Mouse (Mus musculus) lung, embryonic 16.5 days (tissue): ENCODE results near the gene Otoa. TPM values are rescaled to one million over a fixed set of nuclear protein-coding genes. Genes with fewer than 3 reads are reported as not detected.

Experiments
- ATAC-seq: fragments of 200-750 bp; cut with Nextera tagmentation; 2 replicates; pipeline ENCODE4 v1.8.0; 2017; ENCODE audit warnings: low read depth, mild to moderate bottlenecking, moderate library complexity
- H3K27ac ChIP-seq: fragments of 300-500 bp; sonication (generic); 2 replicates; pipeline ENCODE4 v1.5.1; 2014; ENCODE audit warnings: mild to moderate bottlenecking, control low read depth, low read length
- H3K27me3 ChIP-seq: fragments of 300-500 bp; sonication (generic); 2 replicates; pipeline ENCODE4 v1.6.1; 2014; ENCODE audit warnings: low read depth, low read length, mixed read lengths; ENCODE audit not compliant: control insufficient read depth, insufficient read depth
- H3K36me3 ChIP-seq: fragments of 300-500 bp; sonication (generic); 2 replicates; pipeline ENCODE4 v1.6.1; 2014; ENCODE audit warnings: low read length; ENCODE audit not compliant: control insufficient read depth, insufficient read depth
- H3K4me1 ChIP-seq: fragments of 300-500 bp; sonication (generic); replicated peaks from 2 replicates; pipeline ENCODE4 v1.6.1; 2014; ENCODE audit warnings: low read length, mixed read lengths; ENCODE audit not compliant: control insufficient read depth, insufficient read depth
- H3K4me2 ChIP-seq: fragments of 300-500 bp; sonication (generic); 2 replicates; pipeline ENCODE4 v1.6.1; 2014; ENCODE audit warnings: low read depth, low read length, control low read depth
- H3K4me3 ChIP-seq: fragments of 300-500 bp; sonication (generic); 2 replicates; pipeline ENCODE4 v1.5.1; 2014; ENCODE audit warnings: mild to moderate bottlenecking, low read length, control low read depth
- H3K9ac ChIP-seq: fragments of 300-500 bp; sonication (generic); 2 replicates; pipeline ENCODE4 v1.6.1; 2014; ENCODE audit warnings: low read length, control low read depth
- H3K9me3 ChIP-seq: fragments of 300-500 bp; sonication (generic); 2 replicates; pipeline ENCODE4 v1.6.1; 2016; ENCODE audit warnings: low read length; ENCODE audit not compliant: control insufficient read depth
- WGBS: fragments of 180-500 bp; shearing (Covaris S2); extraction: QIAGEN DNeasy Blood & Tissue Kit; methylation state at CpG from one replicate; pipeline ENCODE4 v1.1.7; 2014; 5-methylcytosine and 5-hydroxymethylcytosine counted together
- polyA plus RNA-seq: library from polyadenylated mRNA; unstranded; fragments of >200 nt; fragmentation: Nextera tagmentation; extraction: Ambion mirVana; gene quantifications from 2 replicates; pipeline ENCODE4 v1.2.1, GENCODE M21; 2015

The Otoa gene
- polyA plus RNA-seq, 1 experiment from 2014 or later = 0.05 TPM

GRCm38 (mm10) chr7:121152186-121152585 is 70.7 kb downstream of the Otoa start:
- H3K27me3 ChIP-seq = no peaks in the 10 kb centered on the region
- H3K4me1 ChIP-seq = no peaks in the 10 kb centered on the region
- no peak overlapping the region for H3K27ac ChIP-seq
- no peaks in the 10 kb centered on the region for H3K9me3 ChIP-seq
- no peak overlapping the region for H3K4me3 ChIP-seq
- WGBS = 96% methylated on average over 2 of the region's 2 CpGs
- no peak overlapping the region for H3K4me2 ChIP-seq
- no peaks in the 10 kb centered on the region for H3K36me3 ChIP-seq
- H3K9ac ChIP-seq = no peak overlapping the region
- ATAC-seq = no peak

DNA sequence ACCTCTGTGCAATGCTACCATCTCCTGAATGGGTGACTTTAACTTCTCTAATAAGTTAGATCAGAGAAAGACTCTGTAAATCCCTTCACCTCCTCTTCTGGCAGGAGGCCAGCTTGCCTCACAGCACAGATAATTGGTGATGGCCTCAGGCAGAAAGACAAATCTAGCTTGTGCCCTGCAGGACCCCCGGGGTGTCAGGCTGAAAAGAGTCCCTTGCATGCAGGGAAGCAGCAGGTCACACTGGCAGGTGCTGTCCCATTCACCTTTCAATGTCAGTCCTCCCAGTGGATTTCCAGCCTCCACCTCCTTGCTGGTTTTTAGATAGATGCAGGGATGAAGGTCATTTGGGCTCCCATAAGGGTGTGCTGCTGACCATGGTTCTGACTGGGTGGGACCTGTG is 84.2 kb downstream of the Otoa start:
- ATAC-seq = no peak
- H3K9ac ChIP-seq = no peak overlapping the region
- no peaks in the 10 kb centered on the region for H3K9me3 ChIP-seq
- H3K4me1 ChIP-seq = no peaks in the 10 kb centered on the region
- no peaks in the 10 kb centered on the region for H3K27me3 ChIP-seq
- no peaks in the 10 kb centered on the region for H3K36me3 ChIP-seq
- H3K4me3 ChIP-seq = no peak overlapping the region
- no peak overlapping the region for H3K27ac ChIP-seq
- WGBS = 53% methylated on average over 1 of the region's 1 CpGs
- no peak overlapping the region for H3K4me2 ChIP-seq

- no peaks in the 10 kb centered on the region for H3K36me3 ChIP-seq
These were observed 90.4 kb downstream of the Otoa start for GRCm38 (mm10) chr7:121171888-121172287.

DNA sequence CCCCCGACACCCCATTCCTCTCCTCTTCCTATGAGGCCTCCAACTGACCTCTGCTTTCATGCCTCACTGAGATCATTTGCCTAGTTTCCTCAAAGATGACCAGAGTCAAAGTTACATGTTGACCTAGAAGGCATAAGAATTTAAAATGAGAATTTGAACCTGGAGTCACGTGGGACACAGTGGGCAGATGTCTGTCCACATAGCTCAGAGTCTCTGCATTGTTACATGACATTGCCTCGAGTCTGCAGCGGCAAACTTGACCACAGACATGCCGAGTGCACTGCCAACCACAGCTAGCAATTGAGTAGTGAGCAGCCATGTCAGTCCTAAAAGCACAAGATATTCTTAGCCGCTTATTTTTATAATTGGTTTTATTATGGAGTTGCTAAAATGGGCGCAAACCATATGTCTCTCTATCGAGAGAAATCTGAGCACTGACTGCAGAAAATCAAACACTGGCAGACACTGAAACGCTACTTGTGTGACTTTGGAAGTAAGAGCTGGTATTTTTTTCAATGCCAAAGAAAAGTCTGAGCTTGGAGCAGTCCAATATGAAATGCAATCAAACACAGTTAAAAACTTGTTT is 105.8 kb downstream of the Otoa start:
- Histone ChIP-seq H3K9ac (no peak overlapping the region), H3K36me3 (no peaks in the 10 kb centered on the region), H3K27me3 (no peaks in the 10 kb centered on the region), H3K4me2 (no peak overlapping the region), H3K27ac (no peak overlapping the region), H3K4me3 (no peak overlapping the region), H3K4me1 (no peaks in the 10 kb centered on the region), H3K9me3 (no peaks in the 10 kb centered on the region)
- 81% methylated on average over 9 of the region's 9 CpGs for WGBS
- no peak for ATAC-seq

More at GRCm38 (mm10) chr7:121171888-121172287, 90.4 kb downstream of the Otoa start:
- Histone ChIP-seq H3K4me1 (no peaks in the 10 kb centered on the region), H3K9me3 (no peaks in the 10 kb centered on the region), H3K4me2 (no peak overlapping the region), H3K27ac (no peak overlapping the region), H3K9ac (no peak overlapping the region), H3K4me3 (no peak overlapping the region), H3K27me3 (no peaks in the 10 kb centered on the region)
- WGBS = 23% methylated on average over 6 of the region's 6 CpGs
- ATAC-seq = no peak

- Histone ChIP-seq H3K4me1 (no peaks in the 10 kb centered on the region), H3K27ac (no peak overlapping the region), H3K4me2 (no peak overlapping the region), H3K36me3 (no peaks in the 10 kb centered on the region), H3K27me3 (no peaks in the 10 kb centered on the region), H3K9me3 (no peaks in the 10 kb centered on the region), H3K4me3 (no peak overlapping the region), H3K9ac (no peak overlapping the region)
- no peak for ATAC-seq
- 83% methylated on average over 7 of the region's 7 CpGs for WGBS
These were observed 107.5 kb downstream of the Otoa start for GRCm38 (mm10) chr7:121188976-121189375.

DNA sequence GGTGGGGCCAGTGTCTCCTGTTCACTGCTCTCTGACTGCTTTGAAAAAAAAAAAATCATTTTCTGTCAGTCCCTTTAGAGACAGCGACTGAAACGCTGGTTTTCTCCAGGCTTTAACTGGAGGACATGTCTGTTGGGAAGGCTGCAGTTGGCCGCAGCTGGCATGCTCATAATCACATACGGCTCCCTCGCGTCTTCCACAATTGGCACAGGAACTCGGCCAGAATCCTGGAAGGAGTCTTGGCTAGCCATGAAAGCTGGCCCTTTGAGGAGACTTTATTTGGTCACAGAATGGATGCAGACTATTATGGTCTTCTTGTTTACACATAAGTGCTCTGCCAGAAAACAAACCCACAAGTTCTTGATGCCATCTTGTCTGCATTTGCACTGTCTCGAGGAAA is 117.5 kb downstream of the Otoa start:
- no peaks in the 10 kb centered on the region for H3K4me1 ChIP-seq
- no peak overlapping the region for H3K27ac ChIP-seq
- no peak overlapping the region for H3K4me2 ChIP-seq
- ATAC-seq = no peak
- no peaks in the 10 kb centered on the region for H3K27me3 ChIP-seq
- WGBS = 62% methylated on average over 8 of the region's 8 CpGs
- H3K36me3 ChIP-seq = no peaks in the 10 kb centered on the region
- no peak overlapping the region for H3K4me3 ChIP-seq
- no peaks in the 10 kb centered on the region for H3K9me3 ChIP-seq
- no peak overlapping the region for H3K9ac ChIP-seq

- H3K4me3 ChIP-seq = no peak overlapping the region
- H3K9me3 ChIP-seq = no peaks in the 10 kb centered on the region
- H3K36me3 ChIP-seq = no peaks in the 10 kb centered on the region
- H3K4me1 ChIP-seq = no peaks in the 10 kb centered on the region
- no peak for ATAC-seq
- no peak overlapping the region for H3K9ac ChIP-seq
- no peaks in the 10 kb centered on the region for H3K27me3 ChIP-seq
- 66% methylated on average over 4 of the region's 4 CpGs for WGBS
- H3K4me2 ChIP-seq = no peak overlapping the region
- H3K27ac ChIP-seq = no peak overlapping the region
These were observed 130.4 kb downstream of the Otoa start for GRCm38 (mm10) chr7:121211804-121212203.

Other genes starting within 250 kb of the Otoa start
- gene Eef2k, start 238.8 kb upstream of the Otoa start, polyA plus RNA-seq = 48.5 and 54.6 TPM in 2 replicates
- 27.7 and 28.3 TPM in 2 replicates for gene Polr3e, start 163.9 kb upstream of the Otoa start, polyA plus RNA-seq
- 8.5 and 9.2 TPM in 2 replicates for gene Cdr2, start 99.3 kb upstream of the Otoa start, polyA plus RNA-seq
- gene Mfsd13b, start 99.1 kb upstream of the Otoa start, polyA plus RNA-seq = 0.23 TPM in 1 of 2 replicates, not detected in the other
- 116 and 117 TPM in 2 replicates for gene Mettl9, start 47.2 kb upstream of the Otoa start, polyA plus RNA-seq
- gene Igsf6, start 7.1 kb upstream of the Otoa start, polyA plus RNA-seq = 2.3 and 2.4 TPM in 2 replicates